Mouse (Mus musculus): ENCODE measurements around the gene Pik3r6.

Gene Pik3r6

DNA sequence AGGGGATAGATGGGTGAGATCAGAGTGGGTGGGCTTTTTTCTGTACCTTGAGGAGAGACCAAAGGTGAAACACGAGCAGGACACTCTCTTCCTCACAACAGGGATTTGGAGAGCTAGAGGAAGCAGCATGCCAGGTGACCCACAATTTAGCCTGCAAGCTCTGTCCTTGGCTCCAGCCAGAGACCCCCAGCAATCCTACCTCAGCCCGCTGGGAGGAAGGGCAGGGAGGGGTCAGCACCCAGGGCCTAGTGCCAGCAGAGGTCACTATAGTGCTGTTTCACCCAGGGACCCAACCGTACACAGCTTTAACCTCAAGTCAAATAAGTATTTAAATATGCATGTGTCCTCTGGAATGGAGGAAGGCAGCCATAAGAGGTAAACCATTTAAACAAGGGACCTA lies 83.1 kb downstream of the Pik3r6 start:
- no peak for DNase-seq

- DNase-seq, result no peak
Measured at GRCm38 (mm10) chr11:68586721-68587120, 83.9 kb downstream of the Pik3r6 start, which contains the start of gene Ccdc42. Gene Ccdc42 (plus strand): TSS chr11:68587021.

DNA sequence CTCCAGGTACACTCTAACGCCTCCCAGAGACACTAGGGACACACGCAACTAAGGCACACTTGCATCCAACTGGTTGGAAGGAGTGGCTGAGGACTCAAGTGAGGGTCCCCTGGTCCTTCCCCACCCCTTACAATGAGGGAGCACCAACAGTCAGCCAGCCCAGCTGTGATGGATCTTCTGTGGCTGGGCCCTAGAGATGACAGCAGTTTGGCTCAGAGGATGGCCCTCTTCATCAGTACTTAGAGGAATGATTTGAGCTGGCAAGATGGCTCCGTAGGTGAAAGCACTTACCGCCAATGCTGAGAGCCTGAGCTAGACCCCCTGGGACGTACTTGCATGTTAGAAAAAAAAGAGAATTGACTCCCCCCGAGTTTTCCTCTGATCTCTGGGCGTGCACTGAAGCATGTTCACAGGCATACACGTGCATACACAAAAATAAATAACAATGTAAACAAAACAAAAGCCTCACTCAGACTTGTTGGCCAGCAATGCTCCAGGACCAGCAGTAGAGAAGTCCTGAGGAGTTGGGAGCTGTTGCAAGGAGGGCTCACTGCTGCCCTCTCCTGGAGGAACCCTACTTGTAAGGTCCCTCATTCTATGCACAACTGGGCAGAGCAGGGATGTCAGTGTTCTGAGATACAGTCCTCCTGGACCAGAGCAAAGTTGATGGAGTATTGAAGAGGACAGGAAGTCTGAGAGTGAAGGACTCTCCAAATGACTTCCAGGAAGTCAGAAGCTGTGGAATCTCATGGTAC lies 86.4 kb downstream of the Pik3r6 start:
- DNase-seq, result peak; percentile 84 to 87

- DNase-seq, result no peak
Measured at GRCm38 (mm10) chr11:68591708-68592107, 88.9 kb downstream of the Pik3r6 start.

DNA sequence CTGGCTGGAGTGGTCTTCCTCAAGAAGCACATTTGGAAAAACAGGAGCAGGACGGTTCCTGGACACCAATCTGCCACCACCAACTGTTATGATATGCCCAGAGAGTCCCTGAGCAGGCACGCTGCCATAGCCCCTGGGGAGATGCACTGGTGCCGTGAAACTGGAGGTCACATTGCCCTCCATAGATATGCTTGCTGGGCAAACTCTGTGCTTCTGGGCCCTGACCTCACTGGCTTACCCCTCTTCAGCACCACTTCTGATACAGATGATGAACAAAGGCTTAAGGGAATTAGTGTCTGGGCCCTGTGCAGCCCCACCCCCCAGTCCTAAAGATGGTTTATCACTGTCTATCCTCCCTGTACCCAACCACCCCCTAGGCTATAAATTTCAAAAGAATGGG lies 90.4 kb downstream of the Pik3r6 start:
- DNase-seq, result no peak

GRCm38 (mm10) chr11:68597912-68598311 lies 95.1 kb downstream of the Pik3r6 start:
- DNase-seq, result no peak

- no peak for DNase-seq
Measured at GRCm38 (mm10) chr11:68600551-68601021, 97.8 kb downstream of the Pik3r6 start.

- DNase-seq, result no peak
Measured at GRCm38 (mm10) chr11:68601486-68601991, 98.7 kb downstream of the Pik3r6 start.
